Mouse (Mus musculus): ENCODE results near the gene Igsf8. TPM values are rescaled to one million over a fixed set of nuclear protein-coding genes. Genes with fewer than 3 reads are reported as not detected.

The Igsf8 gene
- polyA plus RNA-seq, 1 experiment from 2014 or later, result 20.6 TPM

DNA sequence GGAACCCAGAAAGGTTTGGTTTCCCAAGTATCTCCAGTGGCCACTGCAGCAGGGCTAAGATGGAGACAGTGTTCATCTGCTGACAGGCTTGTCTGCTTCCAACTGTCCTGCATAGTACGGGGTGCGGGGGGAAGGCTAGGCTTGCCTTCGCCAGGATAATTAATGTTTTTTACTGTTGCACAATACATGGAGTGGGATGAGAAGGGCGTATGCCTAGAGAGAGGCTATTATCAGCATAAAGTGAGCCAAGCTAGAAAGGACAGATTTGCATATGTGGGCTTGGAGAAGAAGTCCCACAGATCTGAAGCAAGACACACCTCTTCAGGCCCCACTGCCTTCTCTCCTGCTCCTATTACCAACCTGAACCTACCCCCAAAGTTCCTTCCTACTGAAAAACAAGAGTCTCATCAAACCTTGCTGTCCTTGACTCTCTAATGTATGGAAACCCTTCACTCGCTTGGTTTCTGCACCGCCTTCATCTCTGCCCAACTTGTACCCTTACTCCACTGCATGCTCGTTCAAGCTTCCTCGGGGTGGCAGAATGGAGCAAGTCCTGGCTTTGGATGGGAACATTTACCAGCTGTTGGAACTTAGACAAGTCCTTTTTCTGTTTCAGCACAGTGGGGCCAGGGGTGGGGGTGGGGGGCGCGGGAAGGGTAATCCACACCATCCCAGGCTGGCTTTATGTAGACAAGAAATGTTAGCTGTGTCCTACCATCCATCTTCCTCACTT is 20.2 kb downstream of the Igsf8 start:
- ATAC-seq (ENCODE audit: low read depth), result no peak
- no peak overlapping the region for H3K4me2 ChIP-seq (ENCODE audit: low read depth, low read length)
- no peak overlapping the region for H3K4me3 ChIP-seq (ENCODE audit: low read depth, low read length)
- H3K27me3 ChIP-seq (ENCODE audit: control insufficient read depth, insufficient read depth, low read depth, low read length), result no peaks in the 10 kb centered on the region
- H3K9ac ChIP-seq (ENCODE audit: low read depth, low read length), result no peak overlapping the region
- H3K27ac ChIP-seq (ENCODE audit: low read length), result no peak overlapping the region
- 67% methylated on average over 10 of the region's 10 CpGs for WGBS (ENCODE audit: insufficient replicate concordance)
- H3K9me3 ChIP-seq (replicated peaks; ENCODE audit: control insufficient read depth, low read length), result no peaks in the 10 kb centered on the region
- H3K4me1 ChIP-seq (ENCODE audit: control insufficient read depth, low read depth, low read length), result no peaks in the 10 kb centered on the region
- no peaks in the 10 kb centered on the region for H3K36me3 ChIP-seq (ENCODE audit: control insufficient read depth, insufficient read depth)

DNA sequence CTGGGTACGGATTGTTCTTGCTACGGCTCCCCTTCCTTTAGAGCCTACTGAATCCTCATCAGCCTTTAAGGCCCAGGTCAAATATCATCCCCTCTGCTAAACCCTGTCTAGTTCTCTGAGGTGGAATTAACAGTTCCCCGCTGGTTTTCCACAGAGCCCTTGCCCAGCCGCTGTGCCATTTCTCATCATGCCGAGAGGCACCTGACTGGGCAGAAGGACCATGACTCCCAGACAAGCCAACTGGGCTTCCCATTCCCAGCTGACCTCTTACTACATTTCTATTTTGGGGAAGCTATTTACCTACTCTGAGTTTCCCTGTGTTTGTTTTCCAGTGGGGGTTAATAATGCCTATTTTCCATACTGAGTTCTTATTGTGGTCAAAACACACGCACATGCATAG is 21.6 kb downstream of the Igsf8 start:
- Histone ChIP-seq H3K27ac (ENCODE audit: low read length) (no peak overlapping the region), H3K4me2 (ENCODE audit: low read depth, low read length) (no peak overlapping the region), H3K4me1 (ENCODE audit: control insufficient read depth, low read depth, low read length) (no peaks in the 10 kb centered on the region), H3K27me3 (ENCODE audit: control insufficient read depth, insufficient read depth, low read depth, low read length) (no peaks in the 10 kb centered on the region), H3K4me3 (ENCODE audit: low read depth, low read length) (no peak overlapping the region), H3K9me3 (replicated peaks; ENCODE audit: control insufficient read depth, low read length) (no peaks in the 10 kb centered on the region), H3K9ac (ENCODE audit: low read depth, low read length) (no peak overlapping the region), H3K36me3 (ENCODE audit: control insufficient read depth, insufficient read depth) (no peaks in the 10 kb centered on the region)
- ATAC-seq (ENCODE audit: low read depth), result no peak
- WGBS (ENCODE audit: insufficient replicate concordance), result 79% methylated on average over 6 of the region's 6 CpGs

DNA sequence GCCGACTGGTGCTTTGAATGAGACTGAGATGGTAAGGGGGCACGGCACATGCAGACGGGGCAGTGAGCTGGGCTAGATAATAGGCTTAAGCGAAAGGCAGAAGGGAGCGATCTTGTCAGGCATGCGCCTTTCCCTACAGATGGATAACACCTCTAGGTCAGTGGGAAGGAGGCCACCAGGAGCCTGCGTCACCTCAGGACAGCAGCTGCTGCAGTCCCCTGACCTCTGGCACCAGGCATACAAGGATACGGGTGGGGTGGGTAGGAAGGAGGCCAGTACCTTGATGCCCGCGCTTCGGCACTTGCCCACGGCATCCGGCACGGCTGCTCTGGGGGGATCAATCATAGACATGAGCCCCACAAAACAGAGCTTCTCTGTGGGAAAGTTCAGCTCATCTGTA is 22.8 kb downstream of the Igsf8 start:
- WGBS (ENCODE audit: insufficient replicate concordance), result 85% methylated on average over 14 of the region's 14 CpGs
- H3K9ac ChIP-seq (ENCODE audit: low read depth, low read length), result no peak overlapping the region
- no peaks in the 10 kb centered on the region for H3K4me1 ChIP-seq (ENCODE audit: control insufficient read depth, low read depth, low read length)
- ATAC-seq (ENCODE audit: low read depth), result no peak
- H3K27me3 ChIP-seq (ENCODE audit: control insufficient read depth, insufficient read depth, low read depth, low read length), result no peaks in the 10 kb centered on the region
- no peak overlapping the region for H3K4me2 ChIP-seq (ENCODE audit: low read depth, low read length)
- no peaks in the 10 kb centered on the region for H3K36me3 ChIP-seq (ENCODE audit: control insufficient read depth, insufficient read depth)
- H3K27ac ChIP-seq (ENCODE audit: low read length), result no peak overlapping the region
- no peak overlapping the region for H3K4me3 ChIP-seq (ENCODE audit: low read depth, low read length)
- no peaks in the 10 kb centered on the region for H3K9me3 ChIP-seq (replicated peaks; ENCODE audit: control insufficient read depth, low read length)

DNA sequence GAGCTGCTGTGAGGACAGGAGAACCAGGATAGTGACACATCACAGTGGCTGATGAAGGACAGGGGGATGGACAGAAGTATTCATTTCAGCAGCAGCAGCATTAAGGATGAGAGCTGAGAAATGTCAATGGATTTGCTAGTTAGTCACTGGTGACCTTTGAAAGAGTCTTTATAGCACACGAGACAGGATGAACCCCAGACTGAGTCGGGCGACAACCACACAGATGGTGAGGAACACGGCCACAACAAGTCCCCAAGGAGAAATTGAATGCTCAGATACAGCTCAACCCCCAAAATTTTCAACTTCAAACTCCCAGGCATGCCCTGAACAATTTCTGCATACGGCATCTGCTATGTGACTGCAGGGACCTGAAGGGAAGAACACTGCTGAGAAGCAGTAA is 25.3 kb downstream of the Igsf8 start:
- Histone ChIP-seq H3K4me3 (ENCODE audit: low read depth, low read length) (no peak overlapping the region), H3K4me2 (ENCODE audit: low read depth, low read length) (no peak overlapping the region), H3K9me3 (replicated peaks; ENCODE audit: control insufficient read depth, low read length) (no peaks in the 10 kb centered on the region), H3K27me3 (ENCODE audit: control insufficient read depth, insufficient read depth, low read depth, low read length) (no peaks in the 10 kb centered on the region), H3K36me3 (ENCODE audit: control insufficient read depth, insufficient read depth) (no peaks in the 10 kb centered on the region), H3K4me1 (ENCODE audit: control insufficient read depth, low read depth, low read length) (no peaks in the 10 kb centered on the region), H3K27ac (ENCODE audit: low read length) (no peak overlapping the region), H3K9ac (ENCODE audit: low read depth, low read length) (no peak overlapping the region)
- no peak for ATAC-seq (ENCODE audit: low read depth)
- WGBS (ENCODE audit: insufficient replicate concordance), result 72% methylated on average over 5 of the region's 5 CpGs

DNA sequence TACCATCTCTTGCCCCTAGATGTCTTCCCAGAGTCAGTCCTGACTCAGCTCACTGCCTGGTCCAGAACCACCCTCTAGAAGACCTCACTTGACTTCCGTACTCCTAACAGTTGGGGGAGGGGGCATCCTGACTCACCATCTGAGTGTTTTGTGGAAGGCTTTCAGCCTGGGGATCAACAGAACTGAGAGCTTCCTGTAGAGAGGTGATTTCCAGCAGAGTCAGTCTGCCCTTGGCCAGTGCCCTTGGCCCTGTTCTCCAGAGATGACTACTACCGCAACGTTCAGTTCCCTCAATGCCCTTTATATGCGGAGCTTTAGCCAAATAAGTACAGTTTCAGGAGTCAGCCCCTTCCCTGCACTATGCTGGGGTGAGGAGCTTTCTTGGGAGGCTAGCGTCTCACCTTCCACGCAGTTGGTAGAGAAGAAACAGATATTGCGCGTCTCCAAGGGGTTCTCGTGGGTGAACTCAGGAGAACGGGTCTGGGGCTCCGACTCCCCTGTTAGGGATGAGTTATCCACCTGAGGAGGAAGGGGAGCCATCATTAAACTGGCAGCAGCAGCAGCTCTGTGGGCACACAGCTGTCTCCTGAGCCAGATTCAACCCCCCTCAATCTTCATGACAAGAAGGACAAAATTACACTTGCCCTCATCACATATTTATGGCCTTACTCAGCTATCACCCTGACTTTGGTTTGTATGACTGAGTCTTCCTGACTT is 27.6 kb downstream of the Igsf8 start:
- no peak overlapping the region for H3K4me2 ChIP-seq (ENCODE audit: low read depth, low read length)
- no peaks in the 10 kb centered on the region for H3K4me1 ChIP-seq (ENCODE audit: control insufficient read depth, low read depth, low read length)
- H3K36me3 ChIP-seq (ENCODE audit: control insufficient read depth, insufficient read depth), result no peaks in the 10 kb centered on the region
- H3K9ac ChIP-seq (ENCODE audit: low read depth, low read length), result no peak overlapping the region
- H3K27me3 ChIP-seq (ENCODE audit: control insufficient read depth, insufficient read depth, low read depth, low read length), result no peaks in the 10 kb centered on the region
- ATAC-seq (ENCODE audit: low read depth), result no peak
- no peak overlapping the region for H3K4me3 ChIP-seq (ENCODE audit: low read depth, low read length)
- no peaks in the 10 kb centered on the region for H3K9me3 ChIP-seq (replicated peaks; ENCODE audit: control insufficient read depth, low read length)
- 70% methylated on average over 11 of the region's 11 CpGs for WGBS (ENCODE audit: insufficient replicate concordance)
- H3K27ac ChIP-seq (ENCODE audit: low read length), result no peak overlapping the region

DNA sequence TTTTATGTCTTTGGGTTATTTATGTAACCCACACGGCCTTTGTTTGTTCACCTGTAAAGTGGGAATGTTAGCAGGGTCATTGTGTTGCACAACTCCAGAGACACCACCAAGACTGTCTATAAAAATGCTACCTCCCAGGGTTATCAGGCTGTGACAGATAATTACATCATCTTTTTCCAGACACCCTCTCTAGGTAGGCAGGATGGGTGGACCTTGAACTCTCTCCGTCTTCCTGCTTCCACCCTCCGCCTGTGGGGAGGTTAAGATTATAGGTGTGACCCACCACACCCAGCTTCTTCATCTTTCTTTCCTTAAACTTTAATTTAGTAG is 28.1 kb downstream of the Igsf8 start:
- no peak overlapping the region for H3K9ac ChIP-seq (ENCODE audit: low read depth, low read length)
- 28% methylated on average over 3 of the region's 3 CpGs for WGBS (ENCODE audit: insufficient replicate concordance)
- H3K36me3 ChIP-seq (ENCODE audit: control insufficient read depth, insufficient read depth), result no peaks in the 10 kb centered on the region
- no peak overlapping the region for H3K27ac ChIP-seq (ENCODE audit: low read length)
- H3K4me2 ChIP-seq (ENCODE audit: low read depth, low read length), result no peak overlapping the region
- H3K27me3 ChIP-seq (ENCODE audit: control insufficient read depth, insufficient read depth, low read depth, low read length), result no peaks in the 10 kb centered on the region
- no peak overlapping the region for H3K4me3 ChIP-seq (ENCODE audit: low read depth, low read length)
- no peaks in the 10 kb centered on the region for H3K9me3 ChIP-seq (replicated peaks; ENCODE audit: control insufficient read depth, low read length)
- ATAC-seq (ENCODE audit: low read depth), result no peak
- H3K4me1 ChIP-seq (ENCODE audit: control insufficient read depth, low read depth, low read length), result no peaks in the 10 kb centered on the region

DNA sequence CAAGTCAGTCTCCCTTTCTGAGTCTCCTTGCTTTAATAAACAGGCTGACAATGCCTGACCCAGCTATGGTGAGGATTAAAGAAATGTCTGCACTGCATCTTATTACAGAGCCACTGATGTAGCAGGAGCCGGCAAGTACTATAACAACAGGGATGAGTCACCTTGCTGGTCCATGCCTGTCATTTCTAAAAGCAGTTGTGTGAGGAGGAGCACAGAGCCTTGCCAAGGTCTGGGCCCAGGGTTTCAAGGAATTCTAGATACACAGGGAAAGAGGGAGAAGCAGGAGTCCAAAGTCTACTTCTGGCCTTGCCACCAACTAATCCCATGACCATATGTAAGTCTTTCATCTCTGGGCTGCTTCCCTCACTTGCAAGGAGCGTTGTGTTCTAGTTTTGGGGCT is 31.4 kb downstream of the Igsf8 start:
- Histone ChIP-seq H3K9me3 (replicated peaks; ENCODE audit: control insufficient read depth, low read length) (no peaks in the 10 kb centered on the region), H3K9ac (ENCODE audit: low read depth, low read length) (no peak overlapping the region), H3K4me3 (ENCODE audit: low read depth, low read length) (no peak overlapping the region), H3K4me1 (ENCODE audit: control insufficient read depth, low read depth, low read length) (no peaks in the 10 kb centered on the region), H3K27ac (ENCODE audit: low read length) (no peak overlapping the region), H3K36me3 (ENCODE audit: control insufficient read depth, insufficient read depth) (no peaks in the 10 kb centered on the region), H3K4me2 (ENCODE audit: low read depth, low read length) (no peak overlapping the region), H3K27me3 (ENCODE audit: control insufficient read depth, insufficient read depth, low read depth, low read length) (no peaks in the 10 kb centered on the region; the same call in none of the 2 replicates)
- no peak for ATAC-seq (ENCODE audit: low read depth)
- 63% methylated on average over 2 of the region's 2 CpGs for WGBS (ENCODE audit: insufficient replicate concordance)

DNA sequence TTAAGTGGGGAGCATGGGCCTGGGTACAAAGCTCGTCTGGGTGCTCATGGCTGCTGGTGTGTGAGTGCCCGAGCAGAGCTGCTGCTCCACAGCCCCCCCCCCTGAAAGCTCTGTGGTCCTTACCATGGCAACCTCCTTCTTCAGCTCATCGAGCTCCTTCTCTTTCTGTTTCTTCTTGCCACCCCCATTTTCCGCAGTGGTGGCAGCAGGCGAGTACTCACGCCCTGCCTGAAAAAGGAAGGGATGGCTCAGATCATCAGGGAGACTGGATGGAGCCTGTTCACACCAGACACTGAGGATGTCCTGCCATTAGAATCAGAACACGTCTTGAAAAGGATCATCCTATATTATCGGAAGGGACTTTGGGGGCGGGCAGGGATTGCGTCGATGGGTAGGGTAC is 32.0 kb downstream of the Igsf8 start:
- WGBS (ENCODE audit: insufficient replicate concordance), result 72% methylated on average over 11 of the region's 11 CpGs
- H3K9me3 ChIP-seq (replicated peaks; ENCODE audit: control insufficient read depth, low read length), result no peaks in the 10 kb centered on the region
- H3K27me3 ChIP-seq (ENCODE audit: control insufficient read depth, insufficient read depth, low read depth, low read length), result no peaks in the 10 kb centered on the region; the same call in none of the 2 replicates
- no peaks in the 10 kb centered on the region for H3K36me3 ChIP-seq (ENCODE audit: control insufficient read depth, insufficient read depth)
- H3K4me2 ChIP-seq (ENCODE audit: low read depth, low read length), result no peak overlapping the region
- ATAC-seq (ENCODE audit: low read depth), result no peak
- no peak overlapping the region for H3K9ac ChIP-seq (ENCODE audit: low read depth, low read length)
- H3K4me3 ChIP-seq (ENCODE audit: low read depth, low read length), result no peak overlapping the region
- H3K27ac ChIP-seq (ENCODE audit: low read length), result no peak overlapping the region
- H3K4me1 ChIP-seq (ENCODE audit: control insufficient read depth, low read depth, low read length), result no peaks in the 10 kb centered on the region

DNA sequence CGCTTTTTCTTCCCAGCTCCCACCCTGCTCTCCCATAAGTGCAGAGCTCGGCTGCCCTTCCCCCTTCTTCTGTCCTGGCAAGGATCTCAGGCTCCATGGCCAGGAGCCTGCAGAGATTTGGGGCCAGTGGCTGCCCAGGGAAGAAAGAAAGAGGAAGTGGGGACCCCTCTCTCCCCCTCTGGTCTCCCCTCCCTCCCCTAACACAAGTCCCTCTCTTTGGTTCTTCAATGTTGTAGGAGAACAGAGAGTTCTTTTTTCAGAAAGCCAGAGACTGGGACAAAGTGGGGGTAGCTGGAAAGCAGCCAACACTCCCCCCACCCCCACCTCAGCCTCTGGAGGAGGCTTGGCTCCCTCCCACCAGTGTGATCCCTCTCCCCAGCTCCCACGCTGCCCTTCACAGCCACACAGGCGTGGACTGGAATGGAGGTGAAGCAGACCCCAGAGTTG is 34.3 kb downstream of the Igsf8 start:
- 51% methylated on average over 4 of the region's 4 CpGs for WGBS (ENCODE audit: insufficient replicate concordance)
- ATAC-seq (ENCODE audit: low read depth), result no peak
- H3K9me3 ChIP-seq (replicated peaks; ENCODE audit: control insufficient read depth, low read length), result no peaks in the 10 kb centered on the region
- no peak overlapping the region for H3K4me2 ChIP-seq (ENCODE audit: low read depth, low read length)
- no peak overlapping the region for H3K4me3 ChIP-seq (ENCODE audit: low read depth, low read length)
- no peak overlapping the region for H3K27ac ChIP-seq (ENCODE audit: low read length)
- H3K4me1 ChIP-seq (ENCODE audit: control insufficient read depth, low read depth, low read length), result no peaks in the 10 kb centered on the region
- H3K36me3 ChIP-seq (ENCODE audit: control insufficient read depth, insufficient read depth), result no peaks in the 10 kb centered on the region
- H3K27me3 ChIP-seq (ENCODE audit: control insufficient read depth, insufficient read depth, low read depth, low read length), result no peaks in the 10 kb centered on the region; the same call in none of the 2 replicates
- H3K9ac ChIP-seq (ENCODE audit: low read depth, low read length), result no peak overlapping the region

Data from liver, embryonic 16.5 days (tissue).